Mouse (Mus musculus) layer of hippocampus, postnatal 14 days (tissue): ENCODE results near the gene Aldh1b1. TPM values are rescaled to one million over a fixed set of nuclear protein-coding genes. Genes with fewer than 3 reads are reported as not detected.

Source experiments
- DNase-seq, 2 experiments: peaks; one replicate each; pipeline ENCODE4 v3.0.0; 2021 to 2022; ENCODE audit warnings: low spot score in 2 of 2, mixed read lengths in 1 of 2
- long read RNA-seq, 2 experiments: library from polyadenylated mRNA; stranded (forward); transcript quantifications; one replicate each; pipeline ENCODE4 v2.0.0; 2021
- total RNA-seq, 2 experiments: library from RNA; stranded (reverse); gene quantifications; 2 replicates each; pipeline ENCODE4 v1.2.3; 2021

The Aldh1b1 gene
- total RNA-seq: 10 to 100 TPM; 11.0 to 16.0 TPM
- long read RNA-seq, experiment 1, transcript Aldh1b1-201 (2 exons, 2,298 nt): major isoform, 19 of 20 reads
- long read RNA-seq, experiment 1, partial matches to known transcripts: 0 of 20 reads
- long read RNA-seq, experiment 1, other reads (novel, unspliced or antisense): 1 of 20 reads
- long read RNA-seq, experiment 2, transcript Aldh1b1-201 (2 exons, 2,298 nt): major isoform, 20 of 22 reads
- long read RNA-seq, experiment 2, partial matches to known transcripts: 0 of 22 reads
- long read RNA-seq, experiment 2, other reads (novel, unspliced or antisense): 2 of 22 reads

GRCm38 (mm10) chr4:45798964-45799363, at the start of gene Aldh1b1:
Gene Aldh1b1 (plus strand): TSS chr4:45799022.
- peak; percentile 58 to 76 for DNase-seq

- DNase-seq: no peak
These were observed 49.4 kb upstream of the Aldh1b1 start for GRCm38 (mm10) chr4:45749449-45749848.

GRCm38 (mm10) chr4:45750477-45750876, 48.3 kb upstream of the Aldh1b1 start:
- no peak for DNase-seq

- DNase-seq: no peak
These were observed 45.5 kb upstream of the Aldh1b1 start for GRCm38 (mm10) chr4:45753211-45753809.

GRCm38 (mm10) chr4:45754171-45754570, 44.7 kb upstream of the Aldh1b1 start:
- DNase-seq: peak in 1 of 2 experiments; percentile 50

GRCm38 (mm10) chr4:45755097-45755496, 43.7 kb upstream of the Aldh1b1 start:
- no peak for DNase-seq

GRCm38 (mm10) chr4:45755881-45756280, 42.9 kb upstream of the Aldh1b1 start:
- DNase-seq: peak; percentile 70 to 84

- DNase-seq: no peak
These were observed 40.9 kb upstream of the Aldh1b1 start for GRCm38 (mm10) chr4:45757941-45758340.

- DNase-seq: no peak
These were observed 39.4 kb upstream of the Aldh1b1 start for GRCm38 (mm10) chr4:45759411-45759810.

GRCm38 (mm10) chr4:45762600-45762999, 36.2 kb upstream of the Aldh1b1 start:
- DNase-seq: no peak

- no peak for DNase-seq
These were observed 35.3 kb upstream of the Aldh1b1 start for GRCm38 (mm10) chr4:45763288-45764140.

GRCm38 (mm10) chr4:45764141-45764494, 34.7 kb upstream of the Aldh1b1 start:
- DNase-seq: no peak

GRCm38 (mm10) chr4:45765121-45765564, 33.7 kb upstream of the Aldh1b1 start:
- DNase-seq: no peak

GRCm38 (mm10) chr4:45765565-45766201, 33.1 kb upstream of the Aldh1b1 start:
- DNase-seq: no peak

- DNase-seq: no peak
These were observed 32.0 kb upstream of the Aldh1b1 start for GRCm38 (mm10) chr4:45766774-45767173.

GRCm38 (mm10) chr4:45767891-45768558, 30.8 kb upstream of the Aldh1b1 start:
- no peak for DNase-seq

GRCm38 (mm10) chr4:45769141-45769540, 29.7 kb upstream of the Aldh1b1 start:
- DNase-seq: no peak

GRCm38 (mm10) chr4:45769791-45770637, 28.8 kb upstream of the Aldh1b1 start:
- no peak for DNase-seq

- DNase-seq: no peak
These were observed 28.2 kb upstream of the Aldh1b1 start for GRCm38 (mm10) chr4:45770638-45771033.

- DNase-seq: no peak
These were observed 27.6 kb upstream of the Aldh1b1 start for GRCm38 (mm10) chr4:45771173-45771572.
